Mouse (Mus musculus) layer of hippocampus, adult 8-10 months (tissue): ENCODE data around the gene Entr1. TPM values are rescaled to one million over a fixed set of nuclear protein-coding genes. Genes with fewer than 3 reads are reported as not detected.

Source experiments
- DNase-seq, 2 experiments: peaks; one replicate each; pipeline ENCODE4 v3.0.0; 2022; ENCODE audit warnings: low spot score in 2 of 2
- total RNA-seq, 4 experiments: library from RNA; stranded (reverse); gene quantifications; 2 replicates each; pipeline ENCODE4 v1.2.4; 2022

Entr1 gene
- total RNA-seq, 4 experiments from 2014 or later = 125 to 165 (median 148) TPM

DNA sequence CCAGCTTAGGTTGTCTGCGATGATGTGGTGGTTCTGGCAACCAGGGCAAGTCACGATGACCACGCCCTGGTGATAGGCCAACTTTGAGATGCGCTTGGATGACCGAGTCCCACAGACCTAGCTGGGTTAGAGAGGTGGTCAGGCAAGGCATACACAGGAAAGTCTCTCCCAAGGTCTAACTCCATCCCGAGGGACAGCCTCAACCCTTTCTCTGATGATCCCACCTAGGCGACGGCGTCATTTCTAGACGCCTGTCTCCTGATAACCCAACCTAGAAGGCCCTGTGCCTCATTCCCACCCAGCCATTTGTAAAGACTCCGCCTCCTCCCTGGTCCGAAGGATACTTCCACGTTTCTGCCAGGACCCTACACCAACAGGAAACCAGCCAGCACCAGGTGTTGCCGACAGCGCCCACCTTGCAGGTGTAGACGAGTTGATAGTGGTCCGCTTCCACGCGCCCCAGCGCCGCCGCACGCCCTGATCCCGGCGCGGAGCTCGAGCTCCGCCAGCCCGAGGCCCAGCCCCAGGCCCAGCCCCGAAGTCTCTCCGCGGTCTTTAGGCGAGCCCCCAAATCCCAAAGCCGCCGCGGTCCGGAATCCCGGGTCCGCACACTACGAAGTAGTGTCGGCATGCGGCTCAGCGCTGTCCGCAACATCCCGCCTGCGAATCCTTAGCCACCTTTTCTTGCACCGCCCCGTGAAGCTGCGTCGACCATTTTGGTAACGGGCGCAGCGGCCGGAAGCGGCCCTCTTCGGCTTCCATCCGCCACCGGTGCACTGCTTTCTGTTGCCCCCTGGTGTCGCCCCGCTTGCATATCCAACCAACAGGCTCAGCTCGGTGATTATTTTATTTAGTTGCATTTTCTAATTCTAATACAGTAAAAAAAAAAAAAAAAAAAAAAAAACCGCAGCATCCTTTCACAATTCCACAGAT lies 37.5 kb downstream of the Entr1 start, which contains the start of gene Dnlz:
TSS of gene Dnlz (minus strand) at position 753 of the 933 bp plus-strand sequence.
- DNase-seq = peak; percentile 90 to 95

DNA sequence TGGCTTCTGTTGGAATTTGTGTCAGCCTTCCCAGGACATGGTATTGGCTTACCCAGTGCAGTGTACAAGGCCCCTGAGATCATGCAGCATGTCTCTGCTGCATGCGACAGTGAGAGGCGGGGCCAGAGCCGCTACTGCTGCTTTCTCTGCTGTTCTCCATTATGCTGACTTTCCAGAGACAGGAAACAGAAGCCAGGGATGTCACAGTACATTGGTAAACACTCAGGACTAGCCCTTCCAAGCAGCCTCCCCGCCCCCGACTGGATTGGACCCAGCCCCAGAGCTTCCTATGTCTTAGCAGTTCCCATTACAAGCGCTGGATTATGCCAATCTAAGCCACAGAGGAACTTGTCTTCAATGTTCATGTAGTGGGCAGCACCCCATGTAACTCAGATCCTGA lies 40.9 kb downstream of the Entr1 start:
- no peak for DNase-seq

DNA sequence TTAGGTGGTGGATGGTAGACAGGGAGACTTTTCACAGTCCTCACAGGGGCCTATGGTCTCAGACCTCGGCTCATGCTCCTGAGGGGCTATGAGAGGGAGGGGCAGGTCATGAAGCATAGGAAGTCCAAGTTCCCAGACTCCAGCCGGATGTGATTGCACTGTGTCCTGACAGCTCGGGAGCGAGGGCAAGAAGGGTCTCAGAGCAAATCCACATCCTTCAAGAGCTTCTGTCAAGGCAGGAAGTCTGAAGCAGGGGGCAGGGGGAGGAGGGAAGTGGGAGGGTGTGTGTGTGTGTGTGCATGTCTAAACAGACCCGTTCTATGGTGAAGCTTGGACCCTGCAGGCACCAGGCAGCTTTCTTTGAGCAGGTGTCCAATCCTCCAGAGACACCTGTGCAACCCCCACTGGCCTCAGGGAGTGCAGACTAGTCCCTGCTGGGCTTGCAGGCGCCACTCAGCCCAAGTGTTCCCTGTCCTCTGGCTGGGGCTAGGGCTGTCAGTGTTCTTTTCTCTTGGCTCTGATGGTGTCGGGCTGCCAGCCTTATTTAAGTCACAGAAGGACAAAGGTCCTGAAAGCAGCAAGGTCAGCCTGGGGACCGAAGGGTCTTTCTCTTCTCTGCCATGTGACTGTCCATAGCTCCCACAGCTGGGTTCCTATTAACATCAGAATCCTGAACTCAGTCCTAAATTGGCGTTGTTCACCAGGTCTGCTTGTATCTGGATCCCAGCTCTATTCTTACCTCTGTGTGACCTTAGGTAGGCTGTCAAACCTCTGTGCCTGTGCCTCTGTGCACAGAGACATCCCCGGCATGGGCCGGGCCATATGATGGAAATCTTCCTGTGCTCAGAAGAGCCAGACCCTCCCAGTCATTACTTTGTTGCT lies 46.3 kb downstream of the Entr1 start:
- no peak for DNase-seq

DNA sequence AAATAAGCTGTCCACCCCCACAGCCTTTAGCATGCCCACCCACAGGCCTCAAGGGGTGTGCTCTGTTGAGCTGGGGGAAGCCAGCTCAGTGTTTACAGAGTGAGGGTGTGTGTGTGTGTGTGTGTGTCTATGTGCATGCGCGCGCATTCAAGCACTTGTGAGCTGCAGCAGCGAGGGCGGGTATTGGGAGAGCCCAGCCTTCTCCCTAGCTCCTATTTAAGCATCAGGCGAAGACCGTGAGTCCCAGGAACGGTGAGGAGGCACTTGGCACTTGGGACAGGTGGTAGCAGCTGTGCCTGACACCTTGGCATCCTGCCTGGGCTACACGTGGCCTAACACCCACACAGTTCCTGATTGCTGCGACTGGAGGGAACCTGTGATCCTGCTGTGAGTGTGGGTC lies 47.1 kb downstream of the Entr1 start:
- peak; percentile 61 for DNase-seq

DNA sequence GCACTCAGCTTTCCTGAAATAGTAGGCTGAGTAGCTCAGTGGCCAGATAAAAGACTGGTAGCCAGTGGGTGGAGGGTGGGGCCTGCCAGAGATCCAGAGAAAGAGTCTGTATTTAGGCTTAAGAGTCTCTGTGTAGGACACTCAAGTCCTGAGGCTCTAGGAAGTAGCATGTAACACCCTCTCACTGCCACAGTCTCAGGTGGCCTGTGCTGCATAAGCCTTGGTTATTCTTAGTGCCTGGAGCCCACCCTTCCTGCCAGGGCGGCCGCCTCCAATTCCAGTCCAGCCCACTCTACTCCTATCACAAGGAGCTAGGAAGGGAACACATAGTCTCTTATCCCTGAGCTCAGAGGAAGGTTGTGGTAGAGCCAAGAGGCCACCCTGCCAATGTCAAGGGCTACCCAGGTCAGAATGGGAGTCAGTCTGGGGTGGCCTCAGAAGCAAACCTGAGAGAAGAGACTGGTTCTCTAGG lies 47.6 kb downstream of the Entr1 start:
- DNase-seq = no peak

DNA sequence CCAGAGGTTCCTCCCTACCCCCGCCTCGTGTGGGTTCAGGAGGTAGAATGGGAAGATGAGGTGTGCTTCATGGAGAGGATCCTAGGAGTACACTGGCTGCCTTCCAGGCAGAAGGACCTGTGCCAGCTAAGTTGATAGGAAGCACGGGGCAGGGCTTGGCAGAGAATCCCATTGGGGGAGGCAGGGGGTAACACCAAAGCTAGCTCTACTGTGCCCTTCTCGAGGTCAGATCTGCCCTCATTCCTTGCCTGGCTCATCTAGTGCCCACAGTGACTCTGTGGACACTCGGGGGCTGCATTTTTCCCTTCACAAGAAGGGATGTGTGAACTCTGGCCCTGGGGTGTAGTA lies 49.9 kb downstream of the Entr1 start:
- DNase-seq = no peak

DNA sequence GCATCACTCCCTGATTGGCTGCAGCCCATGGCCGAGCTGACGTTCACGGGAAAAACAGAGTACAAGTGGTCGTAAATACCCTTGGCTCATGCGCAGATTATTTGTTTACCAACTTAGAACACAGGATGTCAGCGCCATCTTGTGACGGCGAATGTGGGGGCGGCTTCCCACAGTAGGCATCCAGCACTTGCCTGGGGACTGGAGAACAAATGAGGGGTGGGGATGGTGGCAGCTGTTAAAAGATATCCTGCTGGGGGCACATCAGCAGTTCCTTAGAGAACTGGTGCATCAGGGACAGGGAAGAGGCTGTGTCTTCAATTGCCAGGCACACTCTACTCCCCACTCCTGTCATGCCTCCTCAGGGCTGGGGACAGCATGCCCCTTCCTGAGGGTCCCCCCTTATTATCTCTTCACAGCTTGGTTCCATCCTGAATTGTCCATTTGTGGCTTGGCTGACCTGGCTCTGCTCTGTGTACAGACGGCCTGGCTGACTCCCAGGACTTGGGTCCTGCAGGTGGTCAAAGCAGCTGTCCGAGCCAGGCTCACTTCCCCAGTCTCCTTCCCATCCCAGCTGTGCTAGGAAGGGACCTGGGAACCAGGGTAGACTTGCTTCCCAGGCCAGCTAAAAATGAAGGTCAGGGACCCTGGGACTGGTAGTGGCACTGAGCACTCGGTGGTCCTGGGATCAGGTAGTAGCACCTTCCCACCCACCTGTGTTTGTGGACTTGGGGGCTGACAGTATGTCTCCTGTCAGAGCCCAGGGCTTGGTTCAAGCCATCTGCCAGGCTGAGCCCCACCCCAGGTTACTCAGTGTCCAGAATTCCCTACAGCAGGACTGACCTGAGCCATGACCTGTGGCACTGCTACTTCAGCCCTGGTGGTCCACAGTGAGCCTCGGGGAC lies 50.6 kb downstream of the Entr1 start:
- DNase-seq = no peak

Other genes starting within 250 kb of the Entr1 start
- under 1 TPM in 3 of 4 experiments, not detected in 1; 0.27 to 0.53 (median 0.31) TPM for gene Lhx3, start 181.0 kb downstream of the Entr1 start, total RNA-seq
- 10 to 100 TPM; 22.9 to 26.5 (median 24.9) TPM for gene Qsox2, start 151.8 kb downstream of the Entr1 start, total RNA-seq
- 1 to 10 TPM in 3 of 4 experiments, under 1 TPM in 1; 0.47 to 1.9 (median 1.5) TPM for gene Ccdc187, start 94.8 kb downstream of the Entr1 start, total RNA-seq
- gene Gpsm1, start 73.8 kb downstream of the Entr1 start, total RNA-seq = 10 to 100 TPM; 44.1 to 48.7 (median 45.6) TPM
- gene Dnlz, start 37.2 kb downstream of the Entr1 start, total RNA-seq = 10 to 100 TPM; 22.4 to 27.7 (median 24.8) TPM
- 1 to 10 TPM; 1.6 to 6.1 (median 4.1) TPM for gene Card9, start 28.4 kb downstream of the Entr1 start, total RNA-seq
- gene Snapc4, start 8.7 kb downstream of the Entr1 start, total RNA-seq = 10 to 100 TPM; 72.9 to 86.2 (median 82.1) TPM
- 10 to 100 TPM; 87.2 to 97.4 (median 91.3) TPM for gene Pmpca, start within 50 bp of the Entr1 start, total RNA-seq
- 10 to 100 TPM; 23.9 to 27.9 (median 25.8) TPM for gene Inpp5e, start 19.9 kb upstream of the Entr1 start, total RNA-seq
- 10 to 100 TPM; 48.2 to 56.5 (median 54.5) TPM for gene Sec16a, start 55.9 kb upstream of the Entr1 start, total RNA-seq
- gene Notch1, start 127.3 kb upstream of the Entr1 start, total RNA-seq = 10 to 100 TPM; 31.0 to 36.2 (median 34.2) TPM
- gene Egfl7, start 190.7 kb upstream of the Entr1 start, total RNA-seq = 10 to 100 TPM; 62.4 to 90.7 (median 72.7) TPM
- gene Gm20532, start 197.3 kb upstream of the Entr1 start, total RNA-seq = not detected
- 1 to 10 TPM; 1.1 to 4.9 (median 3.7) TPM for gene Agpat2, start 215.1 kb upstream of the Entr1 start, total RNA-seq
- 10 to 100 TPM; 66.1 to 70.8 (median 68.5) TPM for gene Fam69b, start 239.1 kb upstream of the Entr1 start, total RNA-seq